Mouse (Mus musculus) cerebellum, adult 8-10 months (tissue): ENCODE results near the gene Gm11009.
"Not testable (repeated sequence)": the region's sequence is repeated elsewhere in the genome, so short reads cannot be mapped to it uniquely, and the experiment has no call there.

ENCODE experiments used
- DNase-seq: peaks from one replicate; pipeline ENCODE4 v3.0.0; 2022

Gm11009 gene

DNA sequence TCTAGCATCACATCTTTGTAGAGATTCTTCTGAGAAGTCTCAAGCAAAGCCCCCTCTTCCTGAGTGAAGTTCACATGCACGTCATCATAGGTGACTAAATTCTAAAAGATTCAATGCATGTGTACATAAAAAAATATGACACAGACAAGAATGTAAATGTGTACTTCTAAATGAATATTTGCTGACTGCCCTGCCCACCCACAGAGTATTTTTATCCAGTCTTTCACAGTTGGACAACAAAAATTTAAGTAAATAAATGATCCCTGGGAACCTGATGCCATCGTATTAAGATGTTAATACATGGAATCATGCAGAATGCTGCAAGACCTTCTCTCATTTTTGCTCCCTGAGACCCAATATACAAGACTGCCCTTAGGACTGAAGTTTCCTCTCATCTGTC lies at the start of gene Gm11009:
Gene Gm11009, minus strand, starts transcription at position 101 of the 400 bp plus-strand sequence.
- not testable (repeated sequence) for DNase-seq
